Mouse (Mus musculus) E14TG2a.4 (cell line): ENCODE measurements around the gene Nedd4.

Experiments
- H3K27me3 ChIP-seq: 2 replicates; pipeline ENCODE4 v1.6.1; 2014; ENCODE audit warnings: low read length, control low read depth; ENCODE audit not compliant: insufficient read depth
- H3K36me3 ChIP-seq: 2 replicates; pipeline ENCODE4 v1.6.1; 2014; ENCODE audit warnings: low read length, control low read depth; ENCODE audit not compliant: insufficient read depth
- H3K4me1 ChIP-seq: replicated peaks from 2 replicates; pipeline ENCODE4 v1.6.1; 2014; ENCODE audit warnings: low read depth, low read length, control low read depth
- H3K4me3 ChIP-seq: replicated peaks from 2 replicates; pipeline ENCODE4 v1.5.1; 2014; ENCODE audit warnings: mild to moderate bottlenecking, low read length
- H3K9me3 ChIP-seq: 2 replicates; pipeline ENCODE4 v1.6.1; 2014; ENCODE audit warnings: low read length, control low read depth
- CTCF ChIP-seq: conservative IDR thresholded peaks from 2 replicates; pipeline ENCODE4 v1.5.1; 2014; ENCODE audit warnings: low read length
- NANOG ChIP-seq: IDR thresholded peaks from 2 replicates; pipeline ENCODE4 v1.6.1; 2014; ENCODE audit warnings: borderline replicate concordance, low read length, mixed read lengths
- POU5F1 ChIP-seq: IDR thresholded peaks from 2 replicates; pipeline ENCODE4 v1.6.1; 2014; ENCODE audit warnings: low read length, borderline replicate concordance

Nedd4 gene

GRCm38 (mm10) chr9:72683268-72683667, 21.1 kb downstream of the Nedd4 start:
- Histone ChIP-seq H3K4me1 (peaks cover 50% of the 10 kb centered on the region), H3K9me3 (no peaks in the 10 kb centered on the region), H3K27me3 (no peaks in the 10 kb centered on the region), H3K36me3 (peaks cover 91% of the 10 kb centered on the region), H3K4me3 (no peak overlapping the region)
- TF ChIP-seq NANOG, result no peak

GRCm38 (mm10) chr9:72685231-72685630, 23.1 kb downstream of the Nedd4 start:
- Histone ChIP-seq H3K4me3 (no peak overlapping the region), H3K27me3 (no peaks in the 10 kb centered on the region), H3K36me3 (peaks cover 94% of the 10 kb centered on the region), H3K9me3 (no peaks in the 10 kb centered on the region), H3K4me1 (peaks cover 58% of the 10 kb centered on the region)
- TF ChIP-seq NANOG (no peak), POU5F1 (no peak), CTCF (no peak)

GRCm38 (mm10) chr9:72686506-72686905, 24.4 kb downstream of the Nedd4 start:
- Histone ChIP-seq H3K27me3 (no peaks in the 10 kb centered on the region), H3K4me3 (no peak overlapping the region), H3K9me3 (no peaks in the 10 kb centered on the region), H3K36me3 (peaks cover 98% of the 10 kb centered on the region), H3K4me1 (peaks cover 67% of the 10 kb centered on the region)
- no peak for TF ChIP-seq POU5F1
- no peak for TF ChIP-seq NANOG
- TF ChIP-seq CTCF, result no peak

GRCm38 (mm10) chr9:72689522-72689921, 27.4 kb downstream of the Nedd4 start:
- Histone ChIP-seq H3K4me1 (peaks cover 79% of the 10 kb centered on the region), H3K27me3 (no peaks in the 10 kb centered on the region), H3K9me3 (no peaks in the 10 kb centered on the region), H3K36me3 (peaks cover 100% of the 10 kb centered on the region), H3K4me3 (no peak overlapping the region)
- TF ChIP-seq POU5F1 (no peak), NANOG (no peak), CTCF (no peak)

GRCm38 (mm10) chr9:72690811-72691210, 28.7 kb downstream of the Nedd4 start:
- Histone ChIP-seq H3K27me3 (no peaks in the 10 kb centered on the region), H3K36me3 (peaks cover 100% of the 10 kb centered on the region), H3K4me1 (peaks cover 80% of the 10 kb centered on the region), H3K4me3 (no peak overlapping the region), H3K9me3 (no peaks in the 10 kb centered on the region)
- TF ChIP-seq CTCF (no peak), POU5F1 (no peak), NANOG (no peak)

- H3K27me3 ChIP-seq, result no peaks in the 10 kb centered on the region
- H3K9me3 ChIP-seq, result no peaks in the 10 kb centered on the region
- no peak for TF ChIP-seq POU5F1
- TF ChIP-seq CTCF, result no peak
- no peak for TF ChIP-seq NANOG
- no peak overlapping the region for H3K4me3 ChIP-seq
- H3K4me1 ChIP-seq, result peaks cover 80% of the 10 kb centered on the region
- peaks cover 99% of the 10 kb centered on the region for H3K36me3 ChIP-seq
Measured at GRCm38 (mm10) chr9:72691942-72692341, 29.8 kb downstream of the Nedd4 start.

- TF ChIP-seq POU5F1 (no peak), NANOG (no peak), CTCF (no peak)
- H3K9me3 ChIP-seq, result no peaks in the 10 kb centered on the region
- 0 out of 2 replicates have a peak overlapping the region, but pooled peaks have one; percentile 3 for H3K4me3 ChIP-seq
- peaks cover 85% of the 10 kb centered on the region for H3K4me1 ChIP-seq
- H3K36me3 ChIP-seq, result peaks cover 98% of the 10 kb centered on the region
- no peaks in the 10 kb centered on the region for H3K27me3 ChIP-seq
Measured at GRCm38 (mm10) chr9:72693081-72693696, 31.0 kb downstream of the Nedd4 start.

- Histone ChIP-seq H3K4me1 (peaks cover 85% of the 10 kb centered on the region), H3K4me3 (no peak overlapping the region), H3K9me3 (no peaks in the 10 kb centered on the region), H3K36me3 (peaks cover 98% of the 10 kb centered on the region), H3K27me3 (no peaks in the 10 kb centered on the region)
- TF ChIP-seq POU5F1, result no peak
- TF ChIP-seq CTCF, result no peak
- TF ChIP-seq NANOG, result no peak
Measured at GRCm38 (mm10) chr9:72693861-72694260, 31.7 kb downstream of the Nedd4 start.

GRCm38 (mm10) chr9:72696508-72696907, 34.4 kb downstream of the Nedd4 start:
- Histone ChIP-seq H3K4me1 (peaks cover 93% of the 10 kb centered on the region), H3K9me3 (no peaks in the 10 kb centered on the region), H3K36me3 (peaks cover 98% of the 10 kb centered on the region), H3K4me3 (no peak overlapping the region), H3K27me3 (no peaks in the 10 kb centered on the region)
- TF ChIP-seq NANOG (no peak), POU5F1 (no peak)
